Mouse (Mus musculus) megakaryocyte, embryonic 14.5 days (primary cell): ENCODE measurements around the gene Krt2. TPM values are rescaled to one million over a fixed set of nuclear protein-coding genes. Genes with fewer than 3 reads are reported as not detected.

Source experiments
- H3K27me3 ChIP-seq: replicated peaks from 2 replicates; pipeline ENCODE3; 2012; ENCODE audit warnings: inconsistent platforms
- H3K36me3 ChIP-seq: replicated peaks from 2 replicates; pipeline ENCODE3; 2012; ENCODE audit warnings: low read length, inconsistent platforms, mixed read lengths
- H3K4me1 ChIP-seq: 2 replicates; pipeline ENCODE4 v1.6.1; 2012; ENCODE audit warnings: inconsistent platforms
- H3K4me3 ChIP-seq: replicated peaks from 2 replicates; pipeline ENCODE3; 2012; ENCODE audit warnings: moderate library complexity, mild to moderate bottlenecking, inconsistent platforms
- H3K9me3 ChIP-seq: 2 replicates; pipeline ENCODE4 v1.6.1; 2012; ENCODE audit warnings: inconsistent platforms
- FLI1 ChIP-seq: IDR thresholded peaks from 2 replicates; pipeline ENCODE4 v1.6.1; 2012; ENCODE audit warnings: low read length, inconsistent platforms, mixed read lengths
- GATA1 ChIP-seq: IDR thresholded peaks from 3 replicates; pipeline ENCODE4 v1.6.1; 2012; ENCODE audit warnings: mixed read lengths, low read length, inconsistent platforms, borderline replicate concordance
- polyA plus RNA-seq: library from polyadenylated mRNA; stranded (reverse); fragments of >175 nt; gene quantifications from 2 replicates; pipeline ENCODE4 v1.2.3, GENCODE M21; 2012; ENCODE audit warnings: low replicate concordance; ENCODE audit not compliant: insufficient read depth

The Krt2 gene
- polyA plus RNA-seq: not detected in 2 replicates

- no peaks in the 10 kb centered on the region for H3K9me3 ChIP-seq
- H3K4me1 ChIP-seq: no peaks in the 10 kb centered on the region
- H3K27me3 ChIP-seq: peaks cover 50% of the 10 kb centered on the region
- no peaks in the 10 kb centered on the region for H3K36me3 ChIP-seq
- no peak for TF ChIP-seq GATA1
- TF ChIP-seq FLI1: no peak
- H3K4me3 ChIP-seq: no peak within 1 kb of the TSS
Observed at GRCm38 (mm10) chr15:101817875-101818274, at the start of gene Krt2. Gene Krt2 (minus strand): TSS chr15:101818169.

GRCm38 (mm10) chr15:101866754-101867153, 48.8 kb upstream of the Krt2 start:
- no peaks in the 10 kb centered on the region for H3K4me1 ChIP-seq
- no peaks in the 10 kb centered on the region for H3K36me3 ChIP-seq
- H3K4me3 ChIP-seq: no peak overlapping the region
- peaks cover 50% of the 10 kb centered on the region for H3K27me3 ChIP-seq
- TF ChIP-seq GATA1 (no peak), FLI1 (no peak)
- H3K9me3 ChIP-seq: no peaks in the 10 kb centered on the region

GRCm38 (mm10) chr15:101860421-101861130, 42.6 kb upstream of the Krt2 start:
- TF ChIP-seq FLI1: no peak
- TF ChIP-seq GATA1: no peak
- no peak overlapping the region for H3K4me3 ChIP-seq

GRCm38 (mm10) chr15:101859735-101860170, 41.8 kb upstream of the Krt2 start:
- peaks cover 7% of the 10 kb centered on the region; the same call in 1 of the 2 replicates for H3K4me1 ChIP-seq
- no peaks in the 10 kb centered on the region for H3K9me3 ChIP-seq
- no peak for TF ChIP-seq GATA1
- TF ChIP-seq FLI1: no peak
- H3K27me3 ChIP-seq: peaks cover 84% of the 10 kb centered on the region
- H3K36me3 ChIP-seq: no peaks in the 10 kb centered on the region
- peak overlapping the region; percentile 78 for H3K4me3 ChIP-seq

More at GRCm38 (mm10) chr15:101860421-101861130, 42.6 kb upstream of the Krt2 start:
- peaks cover 85% of the 10 kb centered on the region for H3K27me3 ChIP-seq
- H3K36me3 ChIP-seq: no peaks in the 10 kb centered on the region
- peaks cover 7% of the 10 kb centered on the region; the same call in 1 of the 2 replicates for H3K4me1 ChIP-seq
- no peaks in the 10 kb centered on the region for H3K9me3 ChIP-seq

- H3K27me3 ChIP-seq: peaks cover 88% of the 10 kb centered on the region
- no peaks in the 10 kb centered on the region for H3K9me3 ChIP-seq
- no peak for TF ChIP-seq GATA1
- TF ChIP-seq FLI1: no peak
- H3K4me3 ChIP-seq: no peak overlapping the region
- H3K36me3 ChIP-seq: no peaks in the 10 kb centered on the region
- peaks cover 7% of the 10 kb centered on the region; the same call in 1 of the 2 replicates for H3K4me1 ChIP-seq
Observed at GRCm38 (mm10) chr15:101858673-101859425, 40.9 kb upstream of the Krt2 start.

GRCm38 (mm10) chr15:101856696-101857095, 38.7 kb upstream of the Krt2 start:
- peaks cover 7% of the 10 kb centered on the region; the same call in 1 of the 2 replicates for H3K4me1 ChIP-seq
- TF ChIP-seq GATA1: no peak
- no peak for TF ChIP-seq FLI1
- no peaks in the 10 kb centered on the region for H3K9me3 ChIP-seq
- H3K27me3 ChIP-seq: peaks cover 91% of the 10 kb centered on the region
- no peak overlapping the region for H3K4me3 ChIP-seq
- no peaks in the 10 kb centered on the region for H3K36me3 ChIP-seq

GRCm38 (mm10) chr15:101855732-101856131, 37.8 kb upstream of the Krt2 start:
- H3K4me1 ChIP-seq: peaks cover 7% of the 10 kb centered on the region; the same call in 1 of the 2 replicates
- no peaks in the 10 kb centered on the region for H3K36me3 ChIP-seq
- no peak overlapping the region for H3K4me3 ChIP-seq
- H3K27me3 ChIP-seq: peaks cover 87% of the 10 kb centered on the region
- H3K9me3 ChIP-seq: no peaks in the 10 kb centered on the region
- TF ChIP-seq GATA1: no peak
- TF ChIP-seq FLI1: no peak

- no peaks in the 10 kb centered on the region for H3K9me3 ChIP-seq
- no peaks in the 10 kb centered on the region; the same call in 1 of the 2 replicates for H3K4me1 ChIP-seq
- TF ChIP-seq FLI1: no peak
- no peak for TF ChIP-seq GATA1
- H3K27me3 ChIP-seq: peaks cover 80% of the 10 kb centered on the region
- no peaks in the 10 kb centered on the region for H3K36me3 ChIP-seq
- no peak overlapping the region for H3K4me3 ChIP-seq
Observed at GRCm38 (mm10) chr15:101854294-101854693, 36.3 kb upstream of the Krt2 start.

- Histone ChIP-seq H3K4me3 (no peak overlapping the region), H3K4me1 (no peaks in the 10 kb centered on the region), H3K9me3 (no peaks in the 10 kb centered on the region), H3K27me3 (peaks cover 79% of the 10 kb centered on the region), H3K36me3 (no peaks in the 10 kb centered on the region)
- no peak for TF ChIP-seq FLI1
- TF ChIP-seq GATA1: no peak
Observed at GRCm38 (mm10) chr15:101852571-101852970, 34.6 kb upstream of the Krt2 start.

- no peak within 1 kb of the TSS for H3K4me3 ChIP-seq
- peaks cover 83% of the 10 kb centered on the region for H3K27me3 ChIP-seq
- H3K4me1 ChIP-seq: peaks cover 5% of the 10 kb centered on the region
- TF ChIP-seq GATA1 (no peak), FLI1 (no peak)
- H3K9me3 ChIP-seq: no peaks in the 10 kb centered on the region
- no peaks in the 10 kb centered on the region for H3K36me3 ChIP-seq
Observed at GRCm38 (mm10) chr15:101850694-101851093, 32.7 kb upstream of the Krt2 start, which contains the start of gene Krt1. Gene Krt1 (minus strand): TSS chr15:101850794.
